Mouse (Mus musculus) brain, embryonic 14.5 days (tissue): Measurements from ENCODE around the gene Tnrc6b.

Source experiments
- CTCF ChIP-seq: fragments of 200-500 bp; IDR thresholded peaks from 2 replicates; pipeline ENCODE4 v1.5.1; 2012; ENCODE audit warnings: inconsistent platforms, mild to moderate bottlenecking, moderate library complexity, borderline replicate concordance; ENCODE audit not compliant: insufficient read depth, insufficient read length; ENCODE audit errors: extremely low read depth
- POLR2A ChIP-seq: fragments of 200-500 bp; IDR thresholded peaks from 2 replicates; pipeline ENCODE4 v1.6.1; 2012; ENCODE audit warnings: mild to moderate bottlenecking, inconsistent platforms, borderline replicate concordance; ENCODE audit not compliant: poor library complexity, insufficient read depth, insufficient read length, severe bottlenecking; ENCODE audit errors: extremely low read depth

GRCm38 (mm10) chr15:80781218-80781806 is 70.2 kb downstream of the Tnrc6b start:
- TF ChIP-seq POLR2A: no peak
- TF ChIP-seq CTCF: no peak
